Mouse (Mus musculus) kidney, adult 2 months (tissue): ENCODE results near the gene Kctd11. TPM values are rescaled to one million over a fixed set of nuclear protein-coding genes. Genes with fewer than 3 reads are reported as not detected.
"Not testable (repeated sequence)": the region's sequence is repeated elsewhere in the genome, so short reads cannot be mapped to it uniquely, and the experiment has no call there.

Experiments
- DNase-seq: peaks from one replicate; pipeline ENCODE4 v3.0.0; 2021
- H3K27ac ChIP-seq: fragments of 200-500 bp; 2 replicates; pipeline ENCODE4 v1.5.1; 2012; ENCODE audit warnings: low read depth, low read length, control low read depth, inconsistent platforms; ENCODE audit not compliant: insufficient read depth
- H3K27me3 ChIP-seq: fragments of 200-500 bp; replicated peaks from 2 replicates; pipeline ENCODE4 v1.6.1; 2012; ENCODE audit warnings: mild to moderate bottlenecking, moderate library complexity, low read length, inconsistent platforms; ENCODE audit not compliant: control insufficient read depth, insufficient read depth
- H3K36me3 ChIP-seq: fragments of 200-500 bp; 2 replicates; pipeline ENCODE4 v1.6.1; 2012; ENCODE audit warnings: mild to moderate bottlenecking, moderate library complexity, low read length, inconsistent platforms; ENCODE audit not compliant: control insufficient read depth, insufficient read depth
- H3K4me1 ChIP-seq: fragments of 200-500 bp; 2 replicates; pipeline ENCODE4 v1.6.1; 2011; ENCODE audit warnings: low read length; ENCODE audit not compliant: control insufficient read depth, insufficient read depth
- H3K4me3 ChIP-seq: fragments of 200-500 bp; 2 replicates; pipeline ENCODE4 v1.5.1; 2011; ENCODE audit warnings: mild to moderate bottlenecking, low read depth, low read length, control low read depth; ENCODE audit not compliant: insufficient read depth
- CTCF ChIP-seq: fragments of 200-500 bp; conservative IDR thresholded peaks from 2 replicates; pipeline ENCODE4 v1.5.1; 2011; ENCODE audit warnings: low read depth, mild to moderate bottlenecking, control low read depth, low read length, moderate library complexity, mixed read lengths; ENCODE audit not compliant: insufficient read depth, insufficient read length
- POLR2A ChIP-seq: fragments of 200-500 bp; IDR thresholded peaks from one replicate; pipeline ENCODE4 v1.6.1; 2011; ENCODE audit warnings: low read depth, low read length, control low read depth
- WGBS: fragments of 180-500 bp; shearing (Covaris S2); methylation state at CpG from one replicate; pipeline ENCODE4 v1.1.7; 2018; 5-methylcytosine and 5-hydroxymethylcytosine counted together
- polyA plus RNA-seq: library from polyadenylated mRNA; depleted of rRNA; stranded (reverse); fragments of >200 nt; gene quantifications from 2 replicates; pipeline ENCODE4 v1.2.3, GENCODE M21; 2012

Kctd11 gene
- polyA plus RNA-seq, 1 experiment: 4.8 TPM

DNA sequence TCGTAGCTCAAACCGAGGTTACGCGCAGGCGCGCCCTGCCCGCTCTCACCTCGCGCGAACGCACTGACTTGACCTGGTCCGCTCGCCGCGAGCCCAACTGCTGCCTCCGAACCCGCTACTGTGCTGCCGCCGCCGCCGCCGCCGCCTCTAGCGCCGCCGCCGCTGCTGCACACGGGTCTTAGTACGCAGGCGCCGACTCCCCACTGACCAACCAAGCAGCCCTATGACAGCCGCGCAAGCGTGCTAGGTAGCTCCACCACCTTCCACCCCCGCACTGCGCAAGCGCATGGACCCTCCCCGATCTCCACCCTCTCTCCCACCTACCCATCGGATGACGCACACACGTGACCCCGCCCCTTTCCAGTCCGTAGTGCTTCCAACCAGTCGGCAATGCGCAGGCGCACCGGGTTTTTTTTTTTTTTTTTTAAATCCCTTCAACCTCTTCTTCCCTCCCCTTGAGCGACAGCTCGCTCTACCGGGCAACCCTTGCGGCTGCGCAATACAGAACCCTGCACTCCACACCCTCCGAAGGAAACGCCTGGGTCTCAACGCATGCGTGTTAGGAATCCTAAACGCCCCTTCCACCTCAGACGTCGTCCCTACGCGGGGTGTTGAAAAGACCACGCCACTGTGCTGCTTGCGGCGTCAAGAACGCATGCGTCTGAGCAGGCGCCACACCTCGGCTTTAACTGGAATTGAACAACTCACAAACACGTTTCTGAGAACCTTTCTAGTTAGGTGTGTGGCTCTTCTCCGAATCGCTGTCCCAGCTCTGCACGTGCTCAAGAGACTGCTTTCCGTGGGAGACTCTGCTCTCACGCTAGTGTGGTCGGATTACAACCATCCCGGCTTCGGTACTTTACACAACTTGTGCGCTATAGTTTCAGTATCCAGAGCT, 40.2 kb upstream of the Kctd11 start, which contains the start of gene Eif5a:
Eif5a (minus strand) TSS at position 845 of the 898 bp plus-strand sequence.
- peak; percentile 100 for DNase-seq
- no peaks in the 10 kb centered on the region for H3K27me3 ChIP-seq
- H3K4me1 ChIP-seq: peaks cover 6% of the 10 kb centered on the region; the same call in 1 of the 2 replicates
- TF ChIP-seq POLR2A (peak; percentile 91), CTCF (peak; percentile 63)
- WGBS: under 1% methylated on average over 78 of the region's 78 CpGs
- peak within 1 kb of the TSS; percentile 84 for H3K4me3 ChIP-seq
- H3K27ac ChIP-seq: peak within 1 kb of the TSS; percentile 93
- peaks cover 5% of the 10 kb centered on the region; the same call in 1 of the 2 replicates for H3K36me3 ChIP-seq

DNA sequence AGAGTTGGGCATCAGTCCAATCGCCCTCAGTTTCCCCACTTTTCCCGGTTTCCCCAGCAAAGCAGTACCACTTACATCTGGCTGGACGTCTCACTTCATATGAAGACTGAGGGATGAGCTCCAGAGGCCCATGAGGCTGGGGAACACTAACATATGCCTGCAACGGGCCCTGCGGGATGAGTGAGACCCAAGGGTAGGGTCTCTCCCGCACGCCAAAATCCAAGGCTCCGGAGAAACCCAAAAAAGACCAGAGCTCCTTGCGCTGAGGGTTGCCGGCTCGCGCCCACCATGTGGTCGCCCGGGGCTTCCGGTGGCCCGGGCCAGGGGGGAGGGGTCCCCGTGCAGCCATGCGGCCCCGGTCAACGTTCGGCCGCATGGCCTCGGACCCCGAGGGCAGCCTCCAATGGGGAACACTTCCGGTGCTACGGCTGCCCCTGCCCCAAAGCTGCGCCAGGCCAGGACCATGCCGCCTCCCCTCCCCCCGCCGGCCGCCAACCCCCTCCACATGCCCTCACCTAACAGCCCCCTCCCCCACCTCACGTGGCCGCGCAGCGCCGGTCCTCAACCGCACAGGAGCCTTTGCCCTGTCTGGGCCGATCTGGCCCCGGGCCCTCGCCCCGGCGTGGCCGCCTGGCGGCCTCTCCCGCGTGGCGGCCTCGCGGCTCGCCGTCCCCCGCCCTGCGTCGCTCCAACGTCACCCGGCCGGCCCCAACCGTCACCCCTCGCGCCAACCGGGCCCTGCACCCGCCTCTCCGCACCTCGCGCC, 39.2 kb upstream of the Kctd11 start:
- peaks cover 9% of the 10 kb centered on the region; the same call in 1 of the 2 replicates for H3K36me3 ChIP-seq
- H3K27me3 ChIP-seq: no peaks in the 10 kb centered on the region
- TF ChIP-seq CTCF: no peak
- TF ChIP-seq POLR2A: no peak
- peaks cover 6% of the 10 kb centered on the region; the same call in 1 of the 2 replicates for H3K4me1 ChIP-seq
- H3K27ac ChIP-seq: peak overlapping the region; percentile 93
- under 1% methylated on average over 61 of the region's 65 CpGs for WGBS
- peak; percentile 64 for DNase-seq
- peak overlapping the region; percentile 84 for H3K4me3 ChIP-seq

DNA sequence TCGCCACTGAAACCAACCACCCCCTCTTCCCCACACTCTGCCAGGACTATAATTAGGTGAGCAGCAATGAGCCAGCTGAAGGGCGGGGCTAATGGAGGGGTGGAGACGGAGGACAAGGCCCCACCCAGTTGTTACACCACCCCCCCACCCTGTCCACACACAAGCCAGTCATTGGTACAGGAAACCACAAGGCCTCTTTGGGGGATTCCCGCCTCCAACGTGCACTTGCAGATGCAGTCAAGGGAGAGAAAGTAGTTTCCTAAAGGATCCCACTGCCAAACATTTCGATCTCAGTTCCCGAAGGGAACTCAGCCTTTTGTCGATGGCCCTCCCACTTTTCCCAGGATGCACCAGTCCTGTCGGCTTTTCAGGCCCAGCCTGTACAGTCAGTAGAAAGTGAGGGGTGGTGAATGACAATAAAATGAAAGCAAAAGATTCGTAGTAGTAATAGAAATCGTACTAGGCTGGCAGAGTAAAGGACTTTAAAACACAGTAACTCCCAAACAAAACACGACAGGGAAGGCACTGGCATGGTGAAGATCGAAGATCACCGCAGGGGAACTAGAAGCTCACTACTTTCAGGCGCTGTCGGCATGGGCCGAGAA, 38.6 kb upstream of the Kctd11 start:
- Histone ChIP-seq H3K27ac (peak overlapping the region; percentile 22), H3K4me3 (peak overlapping the region; percentile 84), H3K27me3 (no peaks in the 10 kb centered on the region), H3K36me3 (peaks cover 9% of the 10 kb centered on the region; the same call in 1 of the 2 replicates), H3K4me1 (peaks cover 10% of the 10 kb centered on the region)
- TF ChIP-seq CTCF (no peak), POLR2A (no peak)
- WGBS: under 1% methylated on average over 17 of the region's 17 CpGs
- DNase-seq: peak; percentile 91

DNA sequence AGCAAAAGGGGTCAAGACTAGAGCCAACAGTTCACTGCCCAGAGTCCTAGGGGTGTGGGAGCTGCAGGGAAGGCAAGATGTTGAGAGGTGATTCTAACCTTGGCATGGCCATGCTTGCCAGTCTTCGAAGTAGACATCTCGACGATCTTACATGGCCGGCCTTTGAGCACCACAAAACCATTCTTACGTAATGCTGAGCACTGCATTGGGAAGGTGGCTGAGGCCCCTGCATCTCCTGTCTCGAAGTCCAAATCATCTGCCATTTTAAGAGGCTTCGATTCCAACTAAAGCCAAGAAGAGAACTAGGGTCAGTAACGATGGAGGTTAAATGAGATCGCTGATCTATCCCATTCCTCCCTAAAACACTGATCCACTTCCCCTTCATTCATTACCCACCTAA, 37.8 kb upstream of the Kctd11 start:
- H3K4me1 ChIP-seq: peaks cover 14% of the 10 kb centered on the region
- H3K27ac ChIP-seq: no peak overlapping the region
- WGBS: 56% methylated on average over 9 of the region's 9 CpGs

DNA sequence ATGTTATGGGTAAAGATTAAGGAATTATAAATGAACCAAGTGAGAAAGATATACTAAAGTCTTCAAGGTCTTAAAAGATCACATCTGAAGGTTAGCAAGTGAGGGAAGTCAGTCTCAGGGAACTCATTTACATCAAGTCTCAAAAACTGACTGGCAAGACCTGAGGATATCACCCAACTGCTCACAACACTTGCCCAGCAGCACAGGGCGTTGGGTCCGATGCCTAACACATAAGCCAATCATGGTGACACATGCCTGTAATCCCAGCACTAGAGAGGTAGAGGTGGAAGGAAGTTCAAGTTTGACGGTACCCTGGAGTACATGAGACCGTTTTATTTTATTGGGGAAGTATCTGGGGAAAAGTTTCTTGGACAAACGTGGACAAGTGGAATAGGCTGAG, 36.9 kb upstream of the Kctd11 start:
- H3K36me3 ChIP-seq: peaks cover 9% of the 10 kb centered on the region; the same call in 1 of the 2 replicates
- H3K4me1 ChIP-seq: peaks cover 19% of the 10 kb centered on the region
- TF ChIP-seq POLR2A (no peak), CTCF (no peak)
- DNase-seq: no peak
- H3K27me3 ChIP-seq: no peaks in the 10 kb centered on the region
- no peak overlapping the region for H3K27ac ChIP-seq
- no peak overlapping the region for H3K4me3 ChIP-seq
- 80% methylated on average over 5 of the region's 5 CpGs for WGBS

More for the DNA sequence above, 37.8 kb upstream of the Kctd11 start:
- DNase-seq: no peak
- no peak overlapping the region for H3K4me3 ChIP-seq
- TF ChIP-seq CTCF (no peak), POLR2A (no peak)
- H3K27me3 ChIP-seq: no peaks in the 10 kb centered on the region
- peaks cover 9% of the 10 kb centered on the region; the same call in 1 of the 2 replicates for H3K36me3 ChIP-seq

DNA sequence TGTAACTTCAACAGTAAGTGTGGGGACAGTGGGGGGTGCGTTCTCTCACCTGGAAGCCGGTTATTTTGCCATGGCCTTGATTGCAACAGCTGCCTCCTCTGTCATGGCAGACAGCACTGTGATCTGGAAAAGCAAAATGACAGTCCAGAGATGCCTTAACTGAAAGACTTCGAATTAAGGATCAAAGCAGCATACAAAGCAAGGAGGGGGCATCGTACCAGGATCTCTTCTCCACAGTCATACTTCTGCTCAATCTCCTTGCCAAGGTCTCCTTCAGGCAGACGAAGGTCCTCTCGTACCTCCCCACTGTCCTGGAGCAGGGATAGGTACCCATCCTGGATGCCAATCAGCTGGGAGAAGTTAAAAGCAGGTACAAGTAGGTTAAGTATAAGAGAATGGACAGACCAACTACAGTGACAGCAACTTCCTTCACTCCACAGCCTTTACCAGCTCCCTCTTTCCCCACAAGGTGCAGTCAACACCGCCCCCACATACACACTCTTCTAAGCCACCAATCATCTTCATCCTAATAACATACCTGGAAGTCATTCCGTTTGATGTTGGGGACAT, 36.3 kb upstream of the Kctd11 start:
- TF ChIP-seq POLR2A (no peak), CTCF (no peak)
- WGBS: 82% methylated on average over 8 of the region's 8 CpGs
- no peak for DNase-seq
- Histone ChIP-seq H3K27ac (no peak overlapping the region), H3K27me3 (no peaks in the 10 kb centered on the region), H3K4me3 (no peak overlapping the region), H3K36me3 (peaks cover 9% of the 10 kb centered on the region; the same call in 1 of the 2 replicates), H3K4me1 (peaks cover 18% of the 10 kb centered on the region)

DNA sequence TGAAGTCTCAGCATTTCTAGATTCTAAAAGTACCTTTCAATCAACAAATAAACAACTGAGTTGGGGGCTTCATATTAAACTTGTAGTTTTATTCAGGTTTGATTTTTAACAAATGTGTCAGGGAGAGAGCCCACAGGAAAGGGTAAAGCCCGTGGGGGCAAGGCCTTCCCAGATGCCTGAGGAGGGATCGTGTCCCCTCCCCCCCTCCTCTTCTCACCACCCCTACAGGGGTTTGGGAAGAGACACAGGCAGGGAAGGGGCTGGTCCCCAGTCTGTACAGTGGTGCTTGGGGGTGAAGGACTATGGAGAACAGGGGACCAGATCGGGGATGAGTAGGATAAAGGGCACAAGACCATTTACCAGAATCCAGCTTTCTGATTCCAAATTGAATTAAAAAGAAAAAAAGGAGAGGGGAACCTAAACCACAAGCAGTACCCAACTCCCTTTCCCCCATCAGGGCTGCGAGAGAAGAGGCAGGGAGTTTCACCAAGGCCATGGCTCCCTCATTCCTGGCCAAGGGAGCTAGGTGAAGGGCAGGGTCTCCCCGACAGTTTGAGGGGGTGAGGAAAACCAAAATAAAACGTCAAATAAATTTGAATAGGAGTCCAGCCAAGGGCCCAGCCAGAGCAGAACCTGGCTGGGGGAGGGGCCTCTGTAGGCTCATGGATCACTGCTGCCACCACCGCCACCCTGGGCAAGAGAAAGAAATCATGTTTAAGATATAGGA, 35.6 kb upstream of the Kctd11 start:
- not testable (repeated sequence) for H3K36me3 ChIP-seq
- WGBS: 50% methylated on average over 7 of the region's 7 CpGs

More for the DNA sequence above, 35.6 kb upstream of the Kctd11 start:
- H3K27ac ChIP-seq, H3K4me3 ChIP-seq, DNase-seq, H3K27me3 ChIP-seq: not testable (repeated sequence)
- peaks cover 17% of the 10 kb centered on the region for H3K4me1 ChIP-seq
